Mouse (Mus musculus): ENCODE measurements around the gene Isoc2a.

DNA sequence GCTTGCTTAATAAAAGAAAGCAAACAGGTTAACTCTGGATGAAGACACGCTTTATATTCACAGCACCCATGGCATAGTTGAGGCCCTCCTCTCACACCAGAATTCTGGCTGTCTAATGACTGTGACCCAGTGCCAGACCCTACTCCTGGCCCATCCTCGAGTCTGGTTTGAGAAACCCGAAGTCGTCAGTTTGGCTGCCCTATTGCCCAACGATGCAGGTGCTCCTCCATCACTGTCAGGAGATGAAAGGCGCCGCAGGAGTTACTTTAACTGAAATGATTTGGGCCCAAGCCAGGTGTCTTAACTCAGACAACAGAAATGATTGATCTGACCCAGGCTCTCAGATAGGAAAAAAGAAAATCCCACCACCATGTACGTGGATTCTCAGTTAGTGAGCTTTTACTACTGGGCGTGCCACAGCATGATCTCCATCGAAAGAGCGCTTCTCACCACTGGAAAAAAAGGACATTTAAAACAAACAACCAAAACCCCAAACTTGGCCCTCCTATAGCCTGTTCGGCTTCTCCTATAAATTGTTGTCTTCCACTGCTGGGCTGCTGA lies 17.5 kb upstream of the Isoc2a start:
- TF ChIP-seq CTCF (IDR thresholded peaks at IDR 0.05; ENCODE audit: low read depth) (no peak), EP300 (IDR thresholded peaks at IDR 0.05; ENCODE audit: low read depth) (no peak)
